Mouse (Mus musculus) cerebellum, postnatal 36 days (tissue): ENCODE data around the gene Gm37240.
"Not testable (repeated sequence)": the region's sequence is repeated elsewhere in the genome, so short reads cannot be mapped to it uniquely, and the experiment has no call there.

Experiments
- DNase-seq, 2 experiments: peaks; one replicate each; pipeline ENCODE4 v3.0.0; 2021 to 2022; ENCODE audit warnings: mixed read lengths in 2 of 2

Gm37240 gene

DNA sequence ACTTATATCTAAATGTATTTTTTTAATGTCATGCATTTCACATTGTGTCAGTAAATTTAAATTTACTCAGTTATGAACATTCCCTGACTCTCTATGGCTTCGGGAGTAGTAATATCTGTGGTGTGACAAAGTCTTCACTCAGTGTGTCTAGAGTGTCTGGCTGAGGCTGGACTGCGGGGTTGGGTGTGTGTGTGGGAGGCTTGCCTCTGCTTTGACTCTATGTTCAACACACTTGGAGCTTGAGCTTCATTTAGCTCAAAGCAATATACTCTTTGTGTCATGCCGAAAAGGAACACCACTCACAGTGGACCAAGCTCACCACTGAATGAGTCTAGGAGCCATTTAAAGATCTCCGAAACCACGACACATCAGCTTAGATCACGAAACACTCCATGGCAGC lies 1203.5 kb downstream of the Gm37240 start:
- DNase-seq: no peak

DNA sequence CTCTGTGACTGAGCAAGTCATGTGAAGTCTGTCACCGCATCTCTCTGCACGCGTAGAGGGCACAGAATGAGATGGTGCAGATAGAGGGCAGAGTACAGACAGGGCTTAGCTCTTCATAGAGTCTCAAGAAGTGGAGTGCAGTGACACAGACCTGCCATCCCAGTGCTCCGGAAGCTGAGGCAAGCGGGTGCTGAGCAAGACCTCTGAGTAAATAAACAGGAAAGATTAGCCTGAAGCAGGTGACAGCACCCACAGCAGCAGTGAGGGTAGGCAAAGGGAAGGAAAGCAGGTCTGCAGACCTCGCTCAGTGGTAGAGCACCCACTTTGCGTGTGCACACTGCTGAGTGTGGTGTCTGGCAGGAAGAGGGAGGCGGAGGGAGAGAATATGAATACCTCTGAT lies 1205.6 kb downstream of the Gm37240 start:
- no peak for DNase-seq

GRCm38 (mm10) chr3:84680062-84680461 lies 1207.3 kb downstream of the Gm37240 start:
- DNase-seq: no peak

DNA sequence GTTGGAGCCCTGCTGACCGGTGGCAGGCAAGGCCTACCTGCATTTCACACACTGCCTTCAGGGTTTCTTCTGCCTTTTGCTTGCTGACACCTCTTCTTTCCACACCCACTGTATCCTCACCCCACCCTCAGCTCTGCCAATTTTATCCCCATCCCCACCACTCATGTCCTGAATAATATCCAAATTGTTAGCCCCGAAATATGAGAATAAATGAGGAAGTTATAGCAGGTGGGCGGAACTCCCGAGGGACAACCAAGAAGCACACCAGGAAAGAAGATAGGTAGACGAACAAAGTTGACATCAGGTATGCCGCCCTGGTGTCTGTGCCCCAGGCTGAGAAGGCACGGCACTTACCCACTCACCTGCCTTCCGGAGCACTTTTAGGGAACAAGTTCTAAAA lies 1207.8 kb downstream of the Gm37240 start:
- no peak for DNase-seq

DNA sequence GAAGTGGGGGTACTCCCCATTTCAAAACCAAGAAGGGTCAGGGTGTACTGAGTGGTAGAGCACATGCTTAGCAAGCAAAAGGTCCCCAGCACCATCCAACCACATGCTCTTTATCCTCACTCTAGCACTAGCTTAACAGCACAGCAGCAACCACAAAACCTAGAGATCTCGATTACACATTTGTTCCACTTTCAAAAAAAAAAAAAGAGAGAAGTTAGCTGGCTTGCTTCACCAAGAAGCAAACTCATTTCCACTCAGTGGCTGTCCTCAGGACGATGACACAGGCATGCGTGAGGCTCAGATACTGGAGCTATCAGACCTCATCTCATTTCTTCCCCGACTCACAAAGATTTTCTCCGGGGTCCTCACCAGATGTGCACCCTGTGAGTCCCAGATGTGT lies 1208.4 kb downstream of the Gm37240 start:
- no peak for DNase-seq

- no peak for DNase-seq
Observed at GRCm38 (mm10) chr3:84675710-84676109, 1211.6 kb downstream of the Gm37240 start.

GRCm38 (mm10) chr3:84673552-84673951 lies 1213.8 kb downstream of the Gm37240 start:
- no peak for DNase-seq

DNA sequence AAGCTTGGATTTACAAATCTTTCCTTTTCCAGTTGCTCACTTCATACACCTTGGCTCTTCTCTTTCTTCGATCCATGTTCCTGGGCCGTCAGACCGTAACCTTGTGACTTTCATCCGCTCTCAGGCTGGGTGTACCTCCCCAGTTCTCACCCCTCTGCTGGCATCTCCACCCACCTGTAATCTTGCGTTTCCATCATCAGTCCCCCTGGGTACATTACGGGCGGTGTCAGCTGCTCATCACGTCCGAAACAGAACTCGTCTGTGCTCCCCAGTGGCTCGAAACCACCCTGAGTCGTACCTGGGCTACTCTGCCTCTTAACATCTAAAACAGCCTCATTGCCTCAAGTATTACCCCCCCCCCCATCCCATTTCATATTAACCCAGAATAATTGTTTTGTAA lies 1215.2 kb downstream of the Gm37240 start:
- no peak for DNase-seq

DNA sequence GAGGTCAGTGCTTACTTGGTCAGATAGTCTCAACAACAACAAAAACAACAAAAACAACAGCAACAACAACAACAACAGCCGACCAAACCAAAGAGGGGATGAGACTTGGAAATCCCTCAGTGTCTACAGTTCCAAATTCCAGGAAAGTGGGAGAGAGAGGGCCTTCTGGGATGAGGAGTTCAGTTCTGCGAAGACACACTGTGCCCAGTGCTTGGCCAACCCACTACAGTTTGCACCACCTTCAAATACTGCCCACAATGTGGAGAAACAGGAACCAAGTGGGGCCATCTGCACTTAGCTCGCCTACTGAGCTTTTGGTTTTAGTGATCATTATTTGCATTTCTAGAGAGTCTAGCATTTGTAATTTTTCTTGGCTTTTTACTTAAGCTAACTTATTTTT lies 1218.4 kb downstream of the Gm37240 start:
- DNase-seq: no peak

- no peak for DNase-seq
Observed at GRCm38 (mm10) chr3:84665255-84666073, 1221.9 kb downstream of the Gm37240 start.

GRCm38 (mm10) chr3:84664686-84665085 lies 1222.6 kb downstream of the Gm37240 start:
- no peak for DNase-seq

- no peak for DNase-seq
Observed at GRCm38 (mm10) chr3:84663858-84664257, 1223.5 kb downstream of the Gm37240 start.

- DNase-seq: no peak
Observed at GRCm38 (mm10) chr3:84663079-84663478, 1224.2 kb downstream of the Gm37240 start.

DNA sequence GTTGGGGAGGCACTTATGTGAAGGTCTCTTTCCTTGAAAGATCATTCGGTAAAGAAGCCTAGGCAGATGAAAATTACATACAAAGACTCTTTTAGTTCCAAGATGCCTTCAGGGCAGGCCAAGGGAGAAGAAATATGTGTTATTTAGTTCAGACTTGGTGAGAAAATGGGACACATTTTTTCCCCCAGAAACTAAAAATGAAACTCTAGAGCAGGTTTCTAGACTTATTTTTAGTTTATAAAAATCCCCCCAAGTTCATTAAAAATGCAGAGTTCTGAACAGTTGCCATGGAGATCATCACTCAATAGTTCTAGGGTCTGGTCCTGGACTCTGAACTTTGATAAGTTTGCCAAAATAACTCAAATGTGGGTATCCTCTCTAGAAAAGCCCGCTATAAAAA lies 1226.9 kb downstream of the Gm37240 start:
- DNase-seq: no peak

DNA sequence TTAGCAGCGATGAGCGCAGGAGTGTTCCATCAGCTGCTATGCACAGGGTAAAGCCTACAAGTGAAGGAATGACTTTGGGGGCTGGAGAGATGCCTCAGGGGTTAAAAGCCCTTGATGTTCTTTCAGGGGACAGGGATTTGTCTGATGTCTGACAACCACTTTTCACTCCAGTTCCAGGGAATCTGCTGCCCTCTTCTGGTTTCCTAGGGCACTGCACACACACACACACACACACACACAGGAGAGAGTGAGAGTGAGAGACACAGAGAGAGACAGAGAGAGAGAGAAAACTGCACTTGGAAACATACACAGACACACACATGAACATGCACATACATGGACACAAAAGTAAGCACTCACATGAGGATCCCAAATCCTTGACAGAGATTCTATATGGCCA lies 1228.4 kb downstream of the Gm37240 start:
- no peak for DNase-seq

DNA sequence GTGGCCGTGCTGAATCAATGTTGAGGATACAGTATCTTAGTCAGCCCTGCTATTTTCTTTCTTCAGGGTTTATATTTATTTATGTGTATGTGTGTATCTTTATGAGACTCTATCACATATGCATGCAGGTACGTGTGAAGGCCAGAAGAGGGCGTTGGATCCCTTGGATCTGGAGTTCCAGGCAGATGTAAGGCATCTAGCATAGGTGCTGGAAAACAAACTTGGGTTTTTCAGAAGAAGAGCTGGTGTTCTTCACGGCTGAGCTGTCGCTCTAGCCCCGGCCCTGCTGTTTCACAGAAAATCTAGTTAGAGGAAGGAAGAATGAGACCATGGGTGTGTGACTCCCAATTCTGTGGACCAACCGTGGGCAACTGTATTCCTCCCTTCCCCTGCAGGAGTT lies 1229.3 kb downstream of the Gm37240 start:
- no peak for DNase-seq

GRCm38 (mm10) chr3:84657240-84657639 lies 1230.1 kb downstream of the Gm37240 start:
- DNase-seq: no peak

- DNase-seq: not testable (repeated sequence)
Observed at GRCm38 (mm10) chr3:84655785-84656150, 1231.5 kb downstream of the Gm37240 start.

DNA sequence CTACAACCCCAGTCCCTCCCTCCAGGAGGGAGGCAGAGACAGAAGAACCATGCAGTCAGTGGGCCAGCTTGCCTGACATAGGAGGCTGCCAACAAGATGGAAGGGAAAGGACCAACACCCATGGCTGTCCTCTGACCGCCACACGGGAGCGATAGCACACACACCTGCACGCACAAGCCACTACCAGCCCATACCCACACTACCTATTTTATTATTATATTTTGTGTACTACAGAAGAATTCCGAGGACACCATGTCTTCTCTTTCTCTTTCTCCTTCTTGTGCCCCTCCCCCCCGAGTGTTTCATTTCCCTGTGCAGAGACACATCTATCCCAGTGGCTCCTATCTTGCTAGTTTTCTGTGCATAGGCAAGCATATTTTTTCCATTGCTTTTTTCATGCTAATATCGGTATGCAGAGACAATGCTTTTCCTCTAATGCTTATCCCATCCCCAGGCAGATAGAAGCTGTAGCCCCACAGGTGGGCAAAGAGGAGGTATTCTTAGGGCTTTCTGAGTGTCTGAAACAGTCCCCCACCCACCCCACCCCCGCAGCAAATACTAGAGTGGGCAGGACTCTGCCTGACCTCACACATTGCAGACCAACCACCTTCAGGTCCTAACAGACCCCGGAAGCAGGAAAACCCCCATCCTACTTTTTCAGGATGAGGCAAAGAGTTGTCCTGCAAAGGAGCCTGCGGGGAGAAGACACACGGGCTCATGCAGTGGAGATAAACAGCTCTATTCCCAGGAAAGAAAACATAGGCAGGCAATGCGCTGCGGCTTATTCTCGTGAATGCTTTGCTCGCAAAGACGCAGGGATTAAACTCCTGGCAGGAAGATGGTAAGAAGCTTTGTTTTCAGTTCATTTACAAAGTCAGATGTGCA lies 1232.2 kb downstream of the Gm37240 start:
- DNase-seq: peak in 1 of 2 experiments; percentile 11

- DNase-seq: peak; percentile 15 to 20
Observed at GRCm38 (mm10) chr3:84654246-84654826, 1233.0 kb downstream of the Gm37240 start.

GRCm38 (mm10) chr3:84653557-84654245 lies 1233.6 kb downstream of the Gm37240 start:
- DNase-seq: no peak

DNA sequence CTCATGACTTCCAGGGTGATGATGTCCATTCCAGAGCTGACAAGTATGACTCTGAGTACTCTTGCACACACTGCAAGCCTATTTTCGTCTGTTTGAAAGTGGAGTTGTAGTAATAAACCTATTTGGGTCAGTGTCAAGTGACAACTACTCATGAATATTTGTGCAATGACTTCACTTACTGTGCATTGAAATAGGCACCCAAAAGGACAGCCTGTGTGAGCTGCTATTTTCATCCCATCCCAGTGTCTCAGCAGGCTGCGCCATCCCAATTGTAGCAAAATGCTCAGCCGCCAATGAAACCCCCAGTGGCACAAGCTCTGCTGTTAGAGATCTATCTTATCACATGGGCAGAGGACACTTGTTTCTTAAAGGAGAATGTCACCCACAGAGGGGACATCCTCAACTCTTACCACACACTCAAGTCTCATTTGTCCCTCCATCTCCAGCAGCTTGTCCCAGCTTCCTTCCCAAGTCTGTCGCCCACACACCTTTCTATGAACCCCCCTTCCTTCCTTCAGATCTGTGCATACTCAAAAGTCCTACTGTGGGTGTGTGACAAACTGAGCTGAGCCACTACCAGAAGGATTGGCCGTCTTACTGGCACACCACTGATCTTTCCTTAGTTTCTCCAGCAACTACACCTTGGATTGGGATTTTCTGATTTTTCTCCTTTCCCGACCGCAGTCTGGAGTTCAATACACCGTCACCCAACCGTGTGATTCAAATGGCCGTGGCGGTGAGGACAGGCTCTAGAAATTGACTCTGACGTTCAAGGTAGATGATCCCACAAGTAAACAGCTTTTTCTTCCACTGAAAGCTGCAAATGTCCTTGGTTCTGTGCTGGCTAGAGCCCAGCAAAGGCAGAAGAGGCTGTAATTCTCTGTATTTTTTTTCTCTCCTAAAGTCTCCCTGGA lies 1234.4 kb downstream of the Gm37240 start:
- no peak for DNase-seq
